Mouse (Mus musculus): ENCODE data around the gene Usp29. TPM values are rescaled to one million over a fixed set of nuclear protein-coding genes. Genes with fewer than 3 reads are reported as not detected.
"Not testable (repeated sequence)": the region's sequence is repeated elsewhere in the genome, so short reads cannot be mapped to it uniquely, and the experiment has no call there.

The Usp29 gene
- polyA plus RNA-seq, 1 experiment from 2014 or later, result 9.6 TPM

- H3K36me3 ChIP-seq; H3K4me2 ChIP-seq; H3K9me3 ChIP-seq; H3K27me3 ChIP-seq; H3K9ac ChIP-seq; ATAC-seq (ENCODE audit: insufficient number of reproducible peaks, low FRiP score, low TSS enrichment, low read depth); H3K4me3 ChIP-seq; H3K27ac ChIP-seq: not testable (repeated sequence)
- 62% methylated on average over 11 of the region's 11 CpGs for WGBS
- peaks cover 44% of the 10 kb centered on the region for H3K4me1 ChIP-seq
These were observed 43.6 kb downstream of the Usp29 start for GRCm38 (mm10) chr7:6773865-6774413.

DNA sequence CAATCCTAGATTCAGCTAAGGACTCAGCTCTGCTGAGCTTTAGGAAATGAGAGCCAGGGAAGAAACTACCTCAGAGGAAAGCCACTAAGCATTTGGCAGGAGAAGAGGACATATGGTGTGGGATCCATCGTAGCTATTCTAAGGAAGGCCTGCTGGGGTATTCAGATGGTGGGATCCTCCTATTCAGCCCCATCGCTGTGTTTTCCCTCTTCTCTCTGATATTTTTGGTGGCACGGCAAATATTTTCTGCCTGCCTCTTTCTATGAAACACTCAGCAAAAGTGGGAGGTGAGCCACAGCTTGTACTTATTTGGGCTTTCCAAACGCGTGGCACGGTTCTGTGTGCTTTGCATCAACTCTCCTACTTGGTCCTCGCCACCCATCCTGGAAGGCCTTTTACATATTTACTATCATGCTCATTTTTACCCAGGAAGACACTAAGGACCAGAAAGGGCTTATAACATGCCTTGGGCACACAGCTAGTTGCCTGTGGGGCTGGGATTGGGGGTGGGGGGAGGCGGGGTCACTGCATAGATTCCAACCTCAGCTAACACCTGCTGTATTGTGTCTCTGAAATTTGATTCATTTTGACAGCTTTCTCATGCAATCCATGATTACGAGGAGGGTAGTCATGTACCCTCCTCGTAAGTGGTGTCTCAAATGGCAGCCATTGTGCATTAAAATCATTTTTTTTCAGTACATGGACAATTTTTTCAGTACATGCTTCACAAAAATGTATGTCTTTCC is 46.1 kb downstream of the Usp29 start:
- 65% methylated on average over 10 of the region's 10 CpGs for WGBS

GRCm38 (mm10) chr7:6777107-6777506 is 46.7 kb downstream of the Usp29 start:
- peak; percentile 68 for ATAC-seq (ENCODE audit: insufficient number of reproducible peaks, low FRiP score, low TSS enrichment, low read depth)
- Histone ChIP-seq H3K36me3 (no peaks in the 10 kb centered on the region), H3K4me3 (no peak overlapping the region), H3K27ac (peak overlapping the region; percentile 81), H3K4me1 (peaks cover 46% of the 10 kb centered on the region), H3K9me3 (no peaks in the 10 kb centered on the region), H3K9ac (no peak overlapping the region), H3K4me2 (no peak overlapping the region), H3K27me3 (no peaks in the 10 kb centered on the region)
- 34% methylated on average over 2 of the region's 2 CpGs for WGBS

More for the DNA sequence above, 46.1 kb downstream of the Usp29 start:
- ATAC-seq (ENCODE audit: insufficient number of reproducible peaks, low FRiP score, low TSS enrichment, low read depth), result no peak
- Histone ChIP-seq H3K4me3 (no peak overlapping the region), H3K27me3 (no peaks in the 10 kb centered on the region), H3K9ac (no peak overlapping the region), H3K36me3 (no peaks in the 10 kb centered on the region), H3K27ac (peak overlapping the region; percentile 81), H3K4me1 (peaks cover 40% of the 10 kb centered on the region), H3K9me3 (no peaks in the 10 kb centered on the region), H3K4me2 (no peak overlapping the region)

DNA sequence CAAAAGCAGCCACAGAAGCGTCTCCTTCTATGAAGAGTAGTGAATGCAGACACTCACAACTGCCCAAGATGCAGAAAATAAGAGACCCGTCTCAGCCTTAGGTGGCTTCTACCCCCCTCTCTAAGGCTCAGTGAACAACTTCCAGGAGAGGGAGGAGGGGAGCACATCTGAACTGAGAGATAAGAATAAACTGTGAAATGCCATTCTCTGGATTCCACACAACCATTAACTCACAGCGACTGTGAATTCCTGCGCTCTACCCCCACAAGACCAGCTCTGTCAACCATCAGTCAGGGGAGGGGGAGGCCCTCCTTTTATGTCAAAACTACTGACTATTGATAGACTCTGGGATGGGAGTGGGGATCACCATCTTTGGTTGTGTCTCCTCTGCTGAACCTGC is 47.3 kb downstream of the Usp29 start:
- no peak overlapping the region for H3K9ac ChIP-seq
- no peaks in the 10 kb centered on the region for H3K27me3 ChIP-seq
- no peak overlapping the region for H3K4me3 ChIP-seq
- peak; percentile 46; the same call in 1 of the 2 replicates for ATAC-seq (ENCODE audit: insufficient number of reproducible peaks, low FRiP score, low TSS enrichment, low read depth)
- H3K9me3 ChIP-seq, result no peaks in the 10 kb centered on the region
- H3K4me1 ChIP-seq, result peaks cover 52% of the 10 kb centered on the region
- WGBS, result 24% methylated on average over 4 of the region's 4 CpGs
- no peaks in the 10 kb centered on the region for H3K36me3 ChIP-seq
- peak overlapping the region; percentile 81 for H3K27ac ChIP-seq
- no peak overlapping the region for H3K4me2 ChIP-seq

- H3K4me2 ChIP-seq, result no peak overlapping the region
- no peak overlapping the region for H3K27ac ChIP-seq
- H3K9me3 ChIP-seq, result no peaks in the 10 kb centered on the region
- peaks cover 60% of the 10 kb centered on the region for H3K4me1 ChIP-seq
- no peak overlapping the region for H3K9ac ChIP-seq
- WGBS, result 76% methylated on average over 5 of the region's 5 CpGs
- H3K4me3 ChIP-seq, result no peak overlapping the region
- ATAC-seq (ENCODE audit: insufficient number of reproducible peaks, low FRiP score, low TSS enrichment, low read depth), result no peak
- H3K36me3 ChIP-seq, result no peaks in the 10 kb centered on the region
- no peaks in the 10 kb centered on the region for H3K27me3 ChIP-seq
These were observed 48.8 kb downstream of the Usp29 start for GRCm38 (mm10) chr7:6779172-6779571.

GRCm38 (mm10) chr7:6781541-6781940 is 51.2 kb downstream of the Usp29 start:
- 5% methylated on average over 11 of the region's 11 CpGs for WGBS
- Histone ChIP-seq H3K27ac (peak overlapping the region; percentile 95), H3K36me3 (no peaks in the 10 kb centered on the region), H3K9ac (no peak overlapping the region), H3K4me3 (no peak overlapping the region), H3K9me3 (no peaks in the 10 kb centered on the region), H3K27me3 (no peaks in the 10 kb centered on the region), H3K4me1 (peaks cover 57% of the 10 kb centered on the region), H3K4me2 (no peak overlapping the region)
- ATAC-seq (ENCODE audit: insufficient number of reproducible peaks, low FRiP score, low TSS enrichment, low read depth), result peak; percentile 78

GRCm38 (mm10) chr7:6784340-6785073 is 54.1 kb downstream of the Usp29 start:
- no peak overlapping the region for H3K4me3 ChIP-seq
- H3K9me3 ChIP-seq, result no peaks in the 10 kb centered on the region
- H3K27me3 ChIP-seq, result no peaks in the 10 kb centered on the region
- H3K4me2 ChIP-seq, result no peak overlapping the region
- H3K9ac ChIP-seq, result no peak overlapping the region
- ATAC-seq (ENCODE audit: insufficient number of reproducible peaks, low FRiP score, low TSS enrichment, low read depth), result peak; percentile 31; the same call in 1 of the 2 replicates
- no peaks in the 10 kb centered on the region for H3K36me3 ChIP-seq
- peak overlapping the region; percentile 82 for H3K27ac ChIP-seq
- WGBS, result 8% methylated on average over 8 of the region's 8 CpGs
- peaks cover 42% of the 10 kb centered on the region for H3K4me1 ChIP-seq

GRCm38 (mm10) chr7:6787000-6787399 is 56.6 kb downstream of the Usp29 start:
- H3K4me2 ChIP-seq, result no peak overlapping the region
- ATAC-seq (ENCODE audit: insufficient number of reproducible peaks, low FRiP score, low TSS enrichment, low read depth), result no peak
- no peaks in the 10 kb centered on the region for H3K9me3 ChIP-seq
- H3K27ac ChIP-seq, result no peak overlapping the region
- WGBS, result 56% methylated on average over 2 of the region's 2 CpGs
- no peak overlapping the region for H3K4me3 ChIP-seq
- no peaks in the 10 kb centered on the region for H3K27me3 ChIP-seq
- no peaks in the 10 kb centered on the region for H3K36me3 ChIP-seq
- no peak overlapping the region for H3K9ac ChIP-seq
- peaks cover 26% of the 10 kb centered on the region for H3K4me1 ChIP-seq

DNA sequence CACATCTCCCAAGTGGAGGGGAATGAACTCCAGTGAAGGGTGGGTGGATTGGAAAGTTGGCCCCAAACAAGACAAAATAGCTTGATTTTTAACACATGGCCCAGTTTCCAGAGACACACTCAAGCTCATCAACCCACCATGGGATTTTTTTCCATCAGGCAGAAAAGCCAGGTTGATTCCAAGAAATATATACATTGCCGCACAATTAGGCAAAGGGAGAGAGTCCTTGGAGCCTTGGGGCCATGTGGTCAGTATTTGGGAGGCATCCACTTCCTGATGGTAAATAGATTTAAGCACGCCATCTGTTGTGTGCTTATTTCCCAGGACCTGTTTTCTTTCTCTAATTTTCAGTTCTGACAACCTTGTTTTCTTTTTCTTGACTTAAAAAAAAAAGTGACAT is 57.7 kb downstream of the Usp29 start:
- WGBS, result 53% methylated on average over 2 of the region's 2 CpGs
- Histone ChIP-seq H3K9me3 (no peaks in the 10 kb centered on the region), H3K4me2 (no peak overlapping the region), H3K27ac (0 out of 2 replicates have a peak overlapping the region, but pooled peaks have one; percentile 7), H3K4me3 (no peak overlapping the region), H3K27me3 (no peaks in the 10 kb centered on the region), H3K4me1 (peaks cover 15% of the 10 kb centered on the region), H3K36me3 (no peaks in the 10 kb centered on the region), H3K9ac (no peak overlapping the region)
- ATAC-seq (ENCODE audit: insufficient number of reproducible peaks, low FRiP score, low TSS enrichment, low read depth), result no peak

DNA sequence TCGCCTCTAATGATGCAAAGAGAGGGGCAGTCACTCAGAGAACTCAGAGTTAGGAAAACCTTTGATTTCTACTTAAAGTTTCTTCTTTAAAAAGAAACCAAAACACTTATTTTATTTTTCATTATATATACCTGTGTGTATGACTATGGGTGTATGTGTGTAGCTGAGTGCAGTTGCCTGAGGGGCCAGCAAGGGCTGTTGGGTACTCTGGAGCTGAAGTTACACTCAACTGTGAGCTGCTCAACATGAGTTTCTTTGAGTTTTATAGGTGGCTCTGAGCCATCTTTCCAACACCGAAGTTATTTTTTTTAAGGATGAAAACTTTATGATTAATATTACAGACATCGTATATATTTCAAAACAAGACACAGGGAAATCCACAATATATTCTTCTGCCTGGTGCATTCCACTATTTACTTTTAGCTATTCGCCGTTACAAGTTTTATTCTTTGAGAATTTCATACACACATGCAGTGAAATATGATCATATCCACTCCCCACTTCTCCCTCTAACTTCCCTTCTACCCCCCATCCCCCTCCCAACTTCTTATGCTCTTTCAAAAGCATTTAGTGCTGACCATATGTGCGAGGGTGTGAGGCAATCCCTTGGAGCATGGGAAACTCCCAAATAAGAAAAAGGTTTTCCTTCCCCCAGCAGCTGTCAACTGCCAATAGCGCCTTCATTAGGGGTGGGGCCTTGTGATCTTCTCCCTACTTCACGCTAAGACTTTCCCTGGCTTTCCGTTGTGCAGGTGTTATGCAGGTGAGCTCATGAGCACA is 61.1 kb downstream of the Usp29 start:
- Histone ChIP-seq H3K27me3 (no peaks in the 10 kb centered on the region), H3K9ac (no peak overlapping the region), H3K9me3 (no peaks in the 10 kb centered on the region), H3K27ac (peak overlapping the region; percentile 52), H3K36me3 (no peaks in the 10 kb centered on the region), H3K4me2 (no peak overlapping the region), H3K4me1 (peaks cover 5% of the 10 kb centered on the region; the same call in 1 of the 2 replicates), H3K4me3 (no peak overlapping the region)
- 39% methylated on average over 9 of the region's 9 CpGs for WGBS
- peak; percentile 82 for ATAC-seq (ENCODE audit: insufficient number of reproducible peaks, low FRiP score, low TSS enrichment, low read depth)

DNA sequence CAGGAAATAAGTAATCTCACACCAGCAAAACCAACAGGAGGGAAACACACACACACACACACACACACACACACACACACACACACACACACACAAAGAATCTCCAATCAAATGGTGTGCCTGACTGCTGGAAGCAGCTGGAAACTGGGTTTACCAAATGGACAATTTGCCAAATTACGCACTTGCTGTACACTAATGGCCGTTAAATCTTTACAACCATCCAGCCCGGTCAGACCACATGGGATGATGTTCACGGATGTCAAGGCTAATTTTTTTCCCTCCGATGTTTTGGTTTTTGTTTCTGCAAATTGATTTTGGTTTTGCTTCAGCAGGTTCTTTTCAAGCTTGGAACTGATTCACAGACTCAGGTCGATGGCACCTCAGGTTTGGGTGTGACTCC is 62.9 kb downstream of the Usp29 start:
- 40% methylated on average over 6 of the region's 6 CpGs for WGBS
- no peaks in the 10 kb centered on the region for H3K27me3 ChIP-seq
- H3K36me3 ChIP-seq, result no peaks in the 10 kb centered on the region
- H3K9me3 ChIP-seq, result no peaks in the 10 kb centered on the region
- H3K4me1 ChIP-seq, result peaks cover 10% of the 10 kb centered on the region
- no peak overlapping the region for H3K9ac ChIP-seq
- no peak overlapping the region for H3K4me3 ChIP-seq
- no peak overlapping the region for H3K27ac ChIP-seq
- no peak for ATAC-seq (ENCODE audit: insufficient number of reproducible peaks, low FRiP score, low TSS enrichment, low read depth)
- H3K4me2 ChIP-seq, result no peak overlapping the region
